Mouse (Mus musculus) lung, postnatal 0 days (tissue): ENCODE data around the gene Ctsc.

Experiments used
- CTCF ChIP-seq: IDR thresholded peaks from 2 replicates; pipeline ENCODE4 v1.5.1; 2016; ENCODE audit warnings: antibody characterized with exemption, mild to moderate bottlenecking
- EP300 ChIP-seq: IDR thresholded peaks from 2 replicates; pipeline ENCODE4 v1.6.1; 2016; ENCODE audit warnings: antibody characterized with exemption, mild to moderate bottlenecking, control low read depth

DNA sequence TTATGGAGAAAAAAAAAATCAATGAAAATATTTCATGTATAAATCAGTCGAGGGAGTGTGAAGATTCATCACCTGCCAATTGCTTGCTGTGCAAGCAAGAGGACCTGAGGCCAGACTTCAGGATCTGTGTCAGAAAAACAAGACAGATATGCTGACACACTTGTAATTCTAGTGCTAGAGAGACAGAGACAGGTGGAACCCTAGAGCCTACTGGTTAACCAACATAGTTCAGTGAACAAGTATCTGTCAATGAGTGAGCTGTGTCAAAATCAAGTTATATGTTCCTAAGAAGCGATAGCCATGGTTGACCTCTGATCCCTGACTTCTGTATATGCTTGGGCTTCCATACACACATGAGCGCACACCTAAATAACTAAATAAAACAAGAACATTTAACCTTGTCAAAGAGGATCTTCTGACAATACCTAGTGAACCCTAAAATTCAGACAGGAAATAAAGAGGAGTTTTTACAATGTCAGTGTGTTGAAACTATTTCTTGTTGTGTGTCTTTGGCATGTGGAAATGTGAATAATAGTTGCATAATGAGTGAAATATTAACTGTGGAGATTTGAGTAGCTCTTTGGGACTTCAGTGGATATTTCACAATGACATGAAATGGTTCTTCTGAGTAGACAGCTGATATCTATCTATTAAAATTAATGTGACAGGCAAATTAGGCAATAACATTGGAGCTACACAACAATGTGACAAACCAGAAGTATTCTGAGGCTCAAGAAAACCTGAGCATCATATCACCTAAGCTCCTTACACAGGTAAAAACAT is 32.7 kb downstream of the Ctsc start:
- TF ChIP-seq CTCF (no peak), EP300 (no peak)
